Mouse (Mus musculus) liver, postnatal 0 days (tissue): ENCODE data around the gene St6galnac3. TPM values are rescaled to one million over a fixed set of nuclear protein-coding genes. Genes with fewer than 3 reads are reported as not detected.

ENCODE experiments used
- ATAC-seq: fragments of 200-750 bp; cut with Nextera tagmentation; 2 replicates; pipeline ENCODE4 v1.8.0; 2017; ENCODE audit warnings: mild to moderate bottlenecking, moderate library complexity
- DNase-seq: peaks from one replicate; pipeline ENCODE4 v3.0.0-alpha.2; 2016
- H3K27ac ChIP-seq: fragments of 300-500 bp; sonication (generic); 2 replicates; pipeline ENCODE4 v1.5.1; 2014; ENCODE audit warnings: antibody characterized with exemption, moderate library complexity, mild to moderate bottlenecking, low read depth
- H3K27me3 ChIP-seq: fragments of 300-500 bp; sonication (generic); 2 replicates; pipeline ENCODE4 v1.6.1; 2014; ENCODE audit warnings: low read length, control low read depth, mixed read lengths; ENCODE audit not compliant: insufficient read depth
- H3K36me3 ChIP-seq: fragments of 300-500 bp; sonication (generic); replicated peaks from 2 replicates; pipeline ENCODE4 v1.6.1; 2014; ENCODE audit warnings: mild to moderate bottlenecking, control low read depth, low read length, moderate library complexity, mixed read lengths; ENCODE audit not compliant: insufficient read depth
- H3K4me1 ChIP-seq: fragments of 300-500 bp; sonication (generic); 2 replicates; pipeline ENCODE4 v1.6.1; 2014; ENCODE audit warnings: antibody characterized with exemption, mild to moderate bottlenecking, control low read depth; ENCODE audit not compliant: insufficient read depth
- H3K4me2 ChIP-seq: fragments of 300-500 bp; sonication (generic); 2 replicates; pipeline ENCODE4 v1.6.1; 2014; ENCODE audit warnings: low read depth, mild to moderate bottlenecking, low read length, moderate library complexity, mixed read lengths
- H3K4me3 ChIP-seq: fragments of 300-500 bp; sonication (generic); 2 replicates; pipeline ENCODE4 v1.5.1; 2014; ENCODE audit warnings: low read depth, low read length
- H3K9ac ChIP-seq: fragments of 300-500 bp; sonication (generic); replicated peaks from 2 replicates; pipeline ENCODE4 v1.6.1; 2014; ENCODE audit warnings: mild to moderate bottlenecking, moderate library complexity
- H3K9me3 ChIP-seq: fragments of 300-500 bp; sonication (generic); 2 replicates; pipeline ENCODE4 v1.6.1; 2016; ENCODE audit warnings: mild to moderate bottlenecking, control low read depth, low read length, mixed read lengths
- CTCF ChIP-seq: sonication (generic); IDR thresholded peaks from 2 replicates; pipeline ENCODE4 v1.5.1; 2016; ENCODE audit warnings: antibody characterized with exemption, low read depth
- EP300 ChIP-seq: IDR thresholded peaks from 2 replicates; pipeline ENCODE4 v1.6.1; 2016; ENCODE audit warnings: antibody characterized with exemption, low read depth, mild to moderate bottlenecking
- WGBS: fragments of 180-500 bp; shearing (Covaris S2); extraction: QIAGEN DNeasy Blood & Tissue Kit; methylation state at CpG from one replicate; pipeline ENCODE4 v1.1.7; 2014; ENCODE audit not compliant: insufficient replicate concordance; 5-methylcytosine and 5-hydroxymethylcytosine counted together
- polyA plus RNA-seq: library from polyadenylated mRNA; unstranded; fragments of >200 nt; fragmentation: Nextera tagmentation; extraction: Ambion mirVana; gene quantifications from 2 replicates; pipeline ENCODE4 v1.2.1, GENCODE M21; 2015

Gene St6galnac3
- polyA plus RNA-seq, 1 experiment from 2014 or later = 5.0 TPM

DNA sequence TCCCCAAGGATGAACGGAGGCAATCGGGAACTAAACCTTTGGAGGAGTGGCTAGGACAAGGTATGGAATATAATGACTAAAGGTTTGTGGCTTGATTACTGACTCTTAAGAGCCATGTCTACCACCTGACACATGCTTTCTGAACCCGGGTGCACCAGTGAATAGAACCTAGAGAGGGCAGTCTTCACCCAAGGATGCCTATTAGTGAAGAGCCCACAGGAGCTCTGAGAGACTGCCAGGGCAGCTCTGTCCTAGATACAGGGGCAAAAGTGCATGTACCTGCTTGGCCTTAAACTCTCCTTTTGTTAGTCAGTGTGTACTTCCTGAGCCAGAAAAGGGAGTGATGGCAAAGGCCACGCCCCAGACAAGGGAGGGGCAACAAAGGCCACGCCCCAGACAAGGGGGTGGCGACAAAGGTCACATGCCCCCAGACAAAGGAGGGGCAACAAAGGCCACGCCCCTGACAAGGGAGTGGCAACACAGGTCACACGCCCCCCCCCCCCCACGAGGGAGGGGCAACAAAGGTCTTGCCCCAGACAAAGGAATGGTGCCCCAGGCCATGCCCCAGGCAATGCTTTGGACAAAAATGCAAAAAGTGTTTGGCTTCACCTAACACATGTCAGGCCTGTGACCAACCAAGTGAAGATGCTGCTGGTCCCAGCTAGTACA lies 376.0 kb downstream of the St6galnac3 start:
- H3K9me3 ChIP-seq = no peaks in the 10 kb centered on the region
- H3K4me3 ChIP-seq = no peak overlapping the region
- H3K36me3 ChIP-seq = no peaks in the 10 kb centered on the region
- no peaks in the 10 kb centered on the region for H3K27me3 ChIP-seq
- ATAC-seq = no peak
- no peak for TF ChIP-seq EP300
- TF ChIP-seq CTCF = no peak
- no peak overlapping the region for H3K27ac ChIP-seq
- peak; percentile 20 for DNase-seq
- no peaks in the 10 kb centered on the region for H3K4me1 ChIP-seq
- WGBS = 81% methylated on average over 9 of the region's 9 CpGs
- H3K4me2 ChIP-seq = no peak overlapping the region
- H3K9ac ChIP-seq = no peak overlapping the region

DNA sequence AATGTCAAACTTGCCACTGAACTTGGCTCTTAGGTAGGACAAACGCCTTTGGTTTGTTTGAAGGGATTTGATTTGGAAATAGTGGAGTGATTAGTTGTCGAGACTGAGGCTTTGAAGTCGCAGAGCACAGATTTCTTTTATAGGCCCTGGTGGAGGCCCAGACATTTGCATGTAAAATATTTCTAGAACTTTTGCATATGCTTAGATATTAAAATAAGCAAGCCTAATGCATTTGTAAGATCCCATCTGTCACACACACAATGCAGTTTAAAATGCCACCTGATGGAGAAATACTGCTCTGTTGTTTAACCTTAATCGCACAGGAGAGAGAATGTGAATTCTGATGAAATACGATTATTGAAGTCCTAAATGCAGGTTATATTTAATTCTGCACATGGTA lies 380.0 kb downstream of the St6galnac3 start:
- Histone ChIP-seq H3K27ac (no peak overlapping the region), H3K27me3 (no peaks in the 10 kb centered on the region), H3K9ac (no peak overlapping the region), H3K4me1 (no peaks in the 10 kb centered on the region), H3K4me3 (no peak overlapping the region), H3K4me2 (no peak overlapping the region), H3K9me3 (no peaks in the 10 kb centered on the region), H3K36me3 (no peaks in the 10 kb centered on the region)
- ATAC-seq = no peak
- 85% methylated on average over 5 of the region's 5 CpGs for WGBS
- TF ChIP-seq CTCF = no peak
- no peak for DNase-seq

- DNase-seq = no peak
- H3K4me2 ChIP-seq = no peak overlapping the region
- WGBS = 26% methylated on average over 2 of the region's 2 CpGs
- no peaks in the 10 kb centered on the region for H3K36me3 ChIP-seq
- no peak overlapping the region for H3K9ac ChIP-seq
- H3K27ac ChIP-seq = no peak overlapping the region
- H3K4me3 ChIP-seq = no peak overlapping the region
- H3K27me3 ChIP-seq = no peaks in the 10 kb centered on the region
- no peaks in the 10 kb centered on the region for H3K9me3 ChIP-seq
- ATAC-seq = no peak
- no peaks in the 10 kb centered on the region for H3K4me1 ChIP-seq
- no peak for TF ChIP-seq EP300
- TF ChIP-seq CTCF = no peak
Measured at GRCm38 (mm10) chr3:153339940-153340339, 385.0 kb downstream of the St6galnac3 start.

DNA sequence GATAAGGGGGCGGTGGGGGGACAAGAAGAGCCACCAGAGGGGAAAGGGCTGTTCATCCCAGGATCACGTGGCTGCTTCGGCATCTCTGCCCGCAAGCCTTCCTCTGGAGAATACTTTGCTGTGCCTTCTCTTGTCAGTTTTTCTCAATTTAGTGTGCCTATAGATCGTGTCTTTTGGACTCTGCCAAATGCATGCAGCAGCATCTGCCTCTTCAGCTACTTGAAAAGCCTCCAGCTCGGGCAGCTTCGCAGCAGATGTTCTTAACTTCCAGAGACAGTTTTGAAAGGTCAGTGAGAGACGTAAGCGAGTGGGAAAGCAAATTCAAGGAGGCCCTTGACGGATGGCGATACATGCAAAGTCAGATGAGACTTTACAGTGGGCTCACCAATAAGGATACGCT lies 385.9 kb downstream of the St6galnac3 start:
- no peak for TF ChIP-seq CTCF
- no peak for TF ChIP-seq EP300
- H3K4me3 ChIP-seq = no peak overlapping the region
- H3K9ac ChIP-seq = no peak overlapping the region
- no peak overlapping the region for H3K27ac ChIP-seq
- H3K9me3 ChIP-seq = no peaks in the 10 kb centered on the region
- WGBS = 84% methylated on average over 12 of the region's 12 CpGs
- no peaks in the 10 kb centered on the region for H3K36me3 ChIP-seq
- H3K4me2 ChIP-seq = no peak overlapping the region
- no peaks in the 10 kb centered on the region for H3K27me3 ChIP-seq
- no peak for DNase-seq
- no peaks in the 10 kb centered on the region for H3K4me1 ChIP-seq
- no peak for ATAC-seq

DNA sequence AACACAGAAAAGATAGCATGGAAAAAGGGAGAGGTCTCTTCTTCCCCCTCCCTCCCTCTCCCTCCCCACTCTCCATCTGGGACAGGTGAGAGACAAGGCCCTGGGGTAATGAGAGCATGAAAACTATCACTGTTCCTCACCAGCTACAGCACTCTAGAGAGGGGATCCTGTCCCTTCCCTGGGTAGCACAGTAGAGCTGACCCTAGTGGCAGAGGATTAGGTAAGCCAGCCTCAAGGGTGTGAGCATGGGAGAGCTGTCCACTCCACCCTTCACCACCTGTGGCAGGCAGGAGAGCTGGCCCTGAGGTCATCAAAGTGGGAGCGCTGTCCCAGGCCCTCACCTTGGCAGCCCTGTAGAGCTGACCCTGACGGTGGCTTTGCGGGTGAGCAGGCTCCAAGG lies 387.2 kb downstream of the St6galnac3 start:
- no peak overlapping the region for H3K4me3 ChIP-seq
- 64% methylated on average over 3 of the region's 3 CpGs for WGBS
- ATAC-seq (no peak), DNase-seq (no peak)
- no peaks in the 10 kb centered on the region for H3K9me3 ChIP-seq
- H3K27ac ChIP-seq = no peak overlapping the region
- H3K27me3 ChIP-seq = no peaks in the 10 kb centered on the region
- H3K4me1 ChIP-seq = no peaks in the 10 kb centered on the region
- H3K36me3 ChIP-seq = no peaks in the 10 kb centered on the region
- H3K4me2 ChIP-seq = no peak overlapping the region
- H3K9ac ChIP-seq = no peak overlapping the region
- TF ChIP-seq EP300 = no peak
- no peak for TF ChIP-seq CTCF

DNA sequence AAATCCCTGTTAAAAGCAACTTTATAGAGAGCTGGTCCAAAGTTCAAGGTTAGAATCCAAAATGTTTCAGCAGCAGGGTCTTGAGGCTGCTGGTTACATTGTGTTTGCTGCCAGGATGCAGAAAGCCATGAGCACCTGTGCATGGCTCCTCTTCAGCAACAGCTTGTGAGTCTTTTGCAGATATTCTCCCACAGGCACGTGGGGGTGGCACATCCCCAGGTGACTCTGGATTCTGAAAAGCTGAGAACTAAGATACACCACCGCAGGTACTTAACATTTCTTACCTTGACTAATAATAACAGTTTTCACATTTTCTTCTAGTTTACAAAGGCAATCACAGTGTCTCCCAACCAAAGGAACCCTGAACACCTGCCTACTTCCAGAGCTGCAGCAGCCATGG lies 387.8 kb downstream of the St6galnac3 start:
- H3K27me3 ChIP-seq = no peaks in the 10 kb centered on the region
- ATAC-seq = no peak
- no peaks in the 10 kb centered on the region for H3K4me1 ChIP-seq
- no peak overlapping the region for H3K4me3 ChIP-seq
- H3K27ac ChIP-seq = no peak overlapping the region
- no peak overlapping the region for H3K4me2 ChIP-seq
- WGBS = 82% methylated on average over 2 of the region's 2 CpGs
- no peak overlapping the region for H3K9ac ChIP-seq
- no peak for TF ChIP-seq CTCF
- no peak for TF ChIP-seq EP300
- no peak for DNase-seq
- H3K9me3 ChIP-seq = no peaks in the 10 kb centered on the region
- H3K36me3 ChIP-seq = no peaks in the 10 kb centered on the region
